Comparison of ENCODE assay signal across 7 mouse cellular contexts in genomic region chr6:48738961-48739779, GRCm38 (mm10). TPM values are rescaled to one million over a fixed set of nuclear protein-coding genes. Genes with fewer than 3 reads are reported as not detected.
DNase-seq lines count a peak whose midpoint lies in the region; ATAC-seq and TF ChIP-seq lines count a peak whose summit lies in the region.

Gene Gimap1 (plus strand): TSS chr6:48739054.

- no peak for TF ChIP-seq CTCF in olfactory bulb, adult 2 months (IDR thresholded peaks at IDR 0.05; ENCODE audit: insufficient read depth, low read depth, low read length)

- ATAC-seq in heart, embryonic 13.5 days (ENCODE audit: extremely low read depth, insufficient number of reproducible peaks, low FRiP score, low TSS enrichment), result no peak
- ATAC-seq in hindbrain, embryonic 11.5 days (ENCODE audit: low FRiP score), result no peak

- H3K27ac ChIP-seq in heart, embryonic 13.5 days (replicated peaks), result peak within 1 kb of the TSS; percentile 80
- H3K27ac ChIP-seq in olfactory bulb, adult 2 months (ENCODE audit: insufficient read depth, low read depth, low read length), result peak within 1 kb of the TSS; percentile 48; the same call in 1 of the 2 replicates
- H3K27ac ChIP-seq in hindbrain, embryonic 11.5 days (ENCODE audit: low read depth, low read length), result no peak within 1 kb of the TSS

- intact Hi-C loops in left cerebral cortex, postnatal 25 days (cut with DNase I), result no loop called here

- H3K4me3 ChIP-seq in heart, embryonic 13.5 days, result peak within 1 kb of the TSS; percentile 43
- H3K4me3 ChIP-seq in olfactory bulb, adult 2 months (ENCODE audit: insufficient read depth, low read depth, low read length), result peak within 1 kb of the TSS; percentile 30
- no peak within 1 kb of the TSS for H3K4me3 ChIP-seq in hindbrain, embryonic 11.5 days (ENCODE audit: low read depth, low read length)

- H3K4me1 ChIP-seq in heart, embryonic 13.5 days, result peaks cover 24% of the 10 kb centered on the region
- H3K4me1 ChIP-seq in olfactory bulb, adult 2 months (ENCODE audit: control insufficient read depth, insufficient read depth, low read length), result peaks cover 15% of the 10 kb centered on the region
- no peaks in the 10 kb centered on the region; the same call in 1 of the 2 replicates for H3K4me1 ChIP-seq in hindbrain, embryonic 11.5 days (replicated peaks; ENCODE audit: control insufficient read depth, insufficient read depth, low read length)

- H3K36me3 ChIP-seq in heart, embryonic 13.5 days, result peaks cover 3% of the 10 kb centered on the region; the same call in 1 of the 2 replicates
- no peaks in the 10 kb centered on the region for H3K36me3 ChIP-seq in hindbrain, embryonic 11.5 days (ENCODE audit: control insufficient read depth, insufficient read depth, low read length)

- peak within 1 kb of the TSS; percentile 79 for H3K4me2 ChIP-seq in heart, embryonic 13.5 days
- H3K4me2 ChIP-seq in hindbrain, embryonic 11.5 days (replicated peaks; ENCODE audit: low read depth, low read length), result no peak within 1 kb of the TSS

- no peak for TF ChIP-seq POLR2A in olfactory bulb, adult 2 months (IDR thresholded peaks at IDR 0.05; ENCODE audit: insufficient read depth, low read depth, low read length)

- peak within 1 kb of the TSS; percentile 62 for H3K9ac ChIP-seq in heart, embryonic 13.5 days
- H3K9ac ChIP-seq in hindbrain, embryonic 11.5 days (ENCODE audit: low read depth, low read length), result no peak within 1 kb of the TSS

- H3K27me3 ChIP-seq in heart, embryonic 13.5 days (replicated peaks), result peaks cover 40% of the 10 kb centered on the region
- peaks cover 15% of the 10 kb centered on the region for H3K27me3 ChIP-seq in hindbrain, embryonic 11.5 days (ENCODE audit: control insufficient read depth, insufficient read depth, low read length)

- no peak for DNase-seq in adrenal gland, postnatal 4 days (ENCODE audit: low spot score in 2 of 2)
- DNase-seq in kidney, postnatal 4 days, result peak; percentile 31 to 51
- DNase-seq in left cerebral cortex, postnatal 25 days (ENCODE audit: low spot score in 2 of 2), result no peak
- no peak for DNase-seq in c-Kit-positive CD71-positive TER-119-positive erythroid progenitor cells, embryonic 14.5 days (ENCODE audit: low spot score)
- DNase-seq in hindbrain, embryonic 11.5 days (ENCODE audit: low spot score), result no peak

- no peaks in the 10 kb centered on the region for H3K9me3 ChIP-seq in heart, embryonic 13.5 days
- no peaks in the 10 kb centered on the region for H3K9me3 ChIP-seq in hindbrain, embryonic 11.5 days (ENCODE audit: control insufficient read depth, low read length)

- 48% methylated on average over 15 of the region's 15 CpGs for WGBS in heart, embryonic 13.5 days
- WGBS in olfactory bulb, adult 2 months, result 82% methylated on average over 15 of the region's 15 CpGs
- WGBS in hindbrain, embryonic 11.5 days, result 84% methylated on average over 15 of the region's 15 CpGs

RNA-seq across cellular contexts. Expression of gene Gimap1, which starts in this region (rescaled TPM):
- total RNA-seq in adrenal gland, postnatal 4 days (2021), result 10 to 100 TPM; 16.3 to 18.0 TPM
- 24.2 and 27.5 TPM in 2 replicates for polyA plus RNA-seq in heart, embryonic 13.5 days (2015; fragmentation: Nextera tagmentation; extraction: Ambion mirVana)
- not detected in 2 replicates for polyA plus RNA-seq in olfactory bulb, adult 2 months (2012; ENCODE audit: insufficient read depth, insufficient read length, low replicate concordance, missing spikeins)
- 1 to 10 TPM; 2.0 to 2.8 TPM for total RNA-seq in left cerebral cortex, postnatal 25 days (2021)
- polyA plus RNA-seq in hindbrain, embryonic 11.5 days (2014; fragmentation: Nextera tagmentation; extraction: Ambion mirVana), result 5.0 and 6.1 TPM in 2 replicates

Comparison
In these comparisons a context has a peak if more than half of its experiments do, and no peak if none do; other contexts are left out.
1. RNA of gene Gimap1 (total RNA-seq): 16.3 to 18.0 TPM in adrenal gland, postnatal 4 days; 2.0 to 2.8 TPM in left cerebral cortex, postnatal 25 days; every median in the first group is over 4 times any median in the second.
2. DNase-seq: peak in kidney, postnatal 4 days (2 of 2); none in adrenal gland, postnatal 4 days (0 of 2), left cerebral cortex, postnatal 25 days (0 of 2), c-Kit-positive CD71-positive TER-119-positive erythroid progenitor cells, embryonic 14.5 days (single experiment) and hindbrain, embryonic 11.5 days (single experiment).